Mouse (Mus musculus): ENCODE measurements around the gene Cacnb4.
A peak's percentile ranks its signal among the peaks of the same experiment; 100 is the strongest.

Cacnb4 gene

GRCm38 (mm10) chr2:52603935-52604650 is 72.5 kb downstream of the Cacnb4 start:
- no peak for DNase-seq (ENCODE audit: low read depth)

- no peak for DNase-seq (ENCODE audit: low read depth)
Measured at GRCm38 (mm10) chr2:52603421-52603820, 73.2 kb downstream of the Cacnb4 start.

- DNase-seq (ENCODE audit: low read depth) = no peak
Measured at GRCm38 (mm10) chr2:52602921-52603320, 73.7 kb downstream of the Cacnb4 start.

- peak; percentile 80 for DNase-seq (ENCODE audit: low read depth)
Measured at GRCm38 (mm10) chr2:52602228-52602627, 74.4 kb downstream of the Cacnb4 start.

GRCm38 (mm10) chr2:52597511-52597910 is 79.1 kb downstream of the Cacnb4 start:
- DNase-seq (ENCODE audit: low read depth) = no peak

GRCm38 (mm10) chr2:52593814-52594213 is 82.8 kb downstream of the Cacnb4 start:
- no peak for DNase-seq (ENCODE audit: low read depth)

- DNase-seq (ENCODE audit: low read depth) = no peak
Measured at GRCm38 (mm10) chr2:52593260-52593659, 83.4 kb downstream of the Cacnb4 start.

GRCm38 (mm10) chr2:52590970-52591347 is 85.7 kb downstream of the Cacnb4 start:
- peak; percentile 66 for DNase-seq (ENCODE audit: low read depth)

- DNase-seq (ENCODE audit: low read depth) = no peak
Measured at GRCm38 (mm10) chr2:52590340-52590969, 86.2 kb downstream of the Cacnb4 start.

- DNase-seq (ENCODE audit: low read depth) = no peak
Measured at GRCm38 (mm10) chr2:52589514-52589913, 87.1 kb downstream of the Cacnb4 start.

GRCm38 (mm10) chr2:52585384-52585783 is 91.2 kb downstream of the Cacnb4 start:
- DNase-seq (ENCODE audit: low read depth) = no peak

- no peak for DNase-seq (ENCODE audit: low read depth)
Measured at GRCm38 (mm10) chr2:52581132-52581781, 95.4 kb downstream of the Cacnb4 start.

- DNase-seq (ENCODE audit: low read depth) = no peak
Measured at GRCm38 (mm10) chr2:52580697-52581096, 95.9 kb downstream of the Cacnb4 start.

GRCm38 (mm10) chr2:52578846-52579245 is 97.8 kb downstream of the Cacnb4 start:
- peak; percentile 80 for DNase-seq (ENCODE audit: low read depth)

GRCm38 (mm10) chr2:52577700-52578099 is 98.9 kb downstream of the Cacnb4 start:
- DNase-seq (ENCODE audit: low read depth) = no peak

- no peak for DNase-seq (ENCODE audit: low read depth)
Measured at GRCm38 (mm10) chr2:52576546-52576945, 100.1 kb downstream of the Cacnb4 start.

- no peak for DNase-seq (ENCODE audit: low read depth)
Measured at GRCm38 (mm10) chr2:52575637-52576175, 100.9 kb downstream of the Cacnb4 start.

- no peak for DNase-seq (ENCODE audit: low read depth)
Measured at GRCm38 (mm10) chr2:52574929-52575328, 101.7 kb downstream of the Cacnb4 start.

- DNase-seq (ENCODE audit: low read depth) = no peak
Measured at GRCm38 (mm10) chr2:52572221-52572620, 104.4 kb downstream of the Cacnb4 start.

GRCm38 (mm10) chr2:52571339-52571968 is 105.2 kb downstream of the Cacnb4 start:
- no peak for DNase-seq (ENCODE audit: low read depth)

GRCm38 (mm10) chr2:52570781-52571180 is 105.8 kb downstream of the Cacnb4 start:
- DNase-seq (ENCODE audit: low read depth) = no peak

GRCm38 (mm10) chr2:52570171-52570570 is 106.5 kb downstream of the Cacnb4 start:
- no peak for DNase-seq (ENCODE audit: low read depth)

Measured in fibroblast of lung, adult 2 months (primary cell).